Mouse (Mus musculus): ENCODE data around the gene Satb2.

DNA sequence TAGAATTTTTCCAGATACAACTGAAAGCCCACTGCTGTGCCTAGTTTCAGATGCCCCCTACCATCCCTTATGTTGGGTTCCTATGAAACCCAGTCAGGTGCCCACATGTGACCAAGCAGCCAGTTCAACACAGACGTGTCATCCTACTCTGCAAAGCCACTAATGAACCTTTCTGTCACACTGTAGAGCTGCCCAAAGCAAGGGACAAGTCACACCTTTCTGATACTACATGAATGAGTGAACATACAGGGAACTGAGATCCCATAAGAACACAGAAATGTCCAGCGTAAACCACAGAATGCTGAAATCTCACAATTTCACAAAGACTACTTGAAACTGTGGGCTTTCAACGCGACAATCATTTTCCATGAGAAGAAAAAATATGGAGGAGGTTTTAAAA is 39.0 kb downstream of the Satb2 start:
- TF ChIP-seq CTCF (IDR thresholded peaks at IDR 0.05; ENCODE audit: borderline replicate concordance, control insufficient read depth, extremely low read depth, insufficient read depth, low read length, poor library complexity) (no peak), POLR2A (IDR thresholded peaks at IDR 0.05; ENCODE audit: control insufficient read depth, extremely low read depth, insufficient read depth, low read length, poor library complexity) (no peak)
